Mouse (Mus musculus): ENCODE results near the gene Slc35e1. TPM values are rescaled to one million over a fixed set of nuclear protein-coding genes. Genes with fewer than 3 reads are reported as not detected.
A peak's percentile ranks its signal among the peaks of the same experiment; 100 is the strongest.

Gene Slc35e1
- polyA plus RNA-seq, 1 experiment = 64.1 TPM

DNA sequence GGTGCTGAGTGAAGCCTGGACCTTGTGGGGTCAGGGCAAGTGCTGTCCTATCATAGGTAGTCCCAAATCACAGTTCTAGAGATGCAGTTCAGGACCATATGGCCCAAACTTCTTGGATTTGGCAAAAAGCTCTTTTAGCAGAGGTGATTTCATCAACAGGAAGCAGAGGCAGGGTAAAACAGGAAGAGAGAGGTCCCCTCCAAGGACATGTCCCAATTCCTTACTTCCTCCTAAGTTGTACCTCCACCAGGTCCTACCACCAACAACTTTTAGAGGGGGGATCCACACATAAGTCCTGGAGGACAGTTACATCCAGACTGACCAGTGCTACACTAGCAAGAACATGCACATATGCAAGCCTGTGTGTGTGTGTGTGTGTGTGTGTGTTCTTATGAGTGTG is 5.4 kb downstream of the Slc35e1 start:
- no peak for DNase-seq (ENCODE audit: low read depth, low spot score)

GRCm38 (mm10) chr8:72485456-72486199 is 6.8 kb downstream of the Slc35e1 start:
- WGBS = 73% methylated on average over 6 of the region's 6 CpGs

GRCm38 (mm10) chr8:72474826-72475546 is 17.4 kb downstream of the Slc35e1 start, which contains the start of gene Cherp:
Gene Cherp, minus strand, starts transcription at chr8:72475226.
- WGBS = under 1% methylated on average over 80 of the region's 80 CpGs
- DNase-seq (ENCODE audit: low read depth, low spot score) = peak; percentile 88

More at GRCm38 (mm10) chr8:72485456-72486199, 6.8 kb downstream of the Slc35e1 start:
- no peak for DNase-seq (ENCODE audit: low read depth, low spot score)

DNA sequence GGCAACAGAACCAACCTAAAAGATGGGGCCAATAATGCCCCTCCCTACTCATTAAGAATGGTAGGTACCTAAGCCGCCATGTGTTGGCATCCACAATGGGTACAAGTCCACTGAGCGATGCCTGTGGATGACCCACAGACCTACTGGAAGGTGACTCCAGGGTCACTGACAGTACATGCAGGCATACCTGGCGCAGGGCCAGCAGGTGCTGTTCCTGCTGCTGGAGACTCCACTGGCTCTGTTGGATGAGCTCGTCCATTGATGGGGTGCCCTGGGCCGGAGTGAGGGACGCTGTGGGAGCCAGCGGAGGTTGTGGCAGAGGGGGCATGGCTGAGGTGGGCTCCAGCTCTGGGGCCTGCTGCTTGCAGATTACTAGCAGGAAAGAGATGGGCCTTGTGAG is 21.7 kb downstream of the Slc35e1 start:
- no peak for DNase-seq (ENCODE audit: low read depth, low spot score)
- 90% methylated on average over 7 of the region's 7 CpGs for WGBS

GRCm38 (mm10) chr8:72469984-72470383 is 22.4 kb downstream of the Slc35e1 start:
- no peak for DNase-seq (ENCODE audit: low read depth, low spot score)
- WGBS = 93% methylated on average over 8 of the region's 8 CpGs

DNA sequence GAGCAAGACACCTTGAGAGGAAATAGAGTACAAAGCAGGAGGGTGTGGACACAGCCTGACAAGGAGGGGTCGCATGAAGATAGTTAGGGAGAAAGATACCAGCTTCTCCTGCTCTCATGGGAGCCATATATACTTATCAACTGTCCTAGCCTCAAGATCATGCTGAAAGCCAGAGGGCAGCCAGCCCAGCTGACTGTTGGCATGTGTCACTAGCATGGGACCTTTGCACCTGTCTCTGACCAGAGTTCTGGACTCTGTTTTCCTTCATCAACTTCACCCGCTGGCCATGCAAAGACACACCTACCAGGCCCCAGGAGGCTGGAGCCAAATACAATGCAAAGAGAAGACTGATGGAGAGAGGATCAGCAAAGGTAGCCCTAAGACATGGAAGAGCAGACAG is 23.2 kb downstream of the Slc35e1 start:
- no peak for DNase-seq (ENCODE audit: low read depth, low spot score)
- 84% methylated on average over 2 of the region's 2 CpGs for WGBS

DNA sequence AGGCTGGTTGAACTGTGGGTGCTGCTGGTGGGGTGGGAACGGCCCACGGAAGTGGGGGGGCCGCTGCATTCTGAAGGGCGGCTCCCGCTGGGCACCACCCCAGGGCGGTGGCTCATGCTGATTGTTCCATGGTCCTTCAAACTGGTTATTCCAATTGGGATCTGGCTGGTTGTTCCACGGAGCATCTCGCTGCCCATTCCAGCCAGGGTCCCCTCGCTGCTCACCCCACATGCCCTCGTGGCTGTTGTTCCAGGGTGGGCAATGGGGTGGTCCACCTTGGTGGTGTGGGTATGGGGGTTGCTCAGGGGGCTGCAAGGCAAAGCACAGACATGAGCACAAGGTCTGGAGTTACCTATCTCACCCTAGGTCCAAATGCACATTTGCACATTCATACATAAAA is 28.2 kb downstream of the Slc35e1 start:
- 89% methylated on average over 10 of the region's 10 CpGs for WGBS
- DNase-seq (ENCODE audit: low read depth, low spot score) = no peak

GRCm38 (mm10) chr8:72459881-72460533 is 32.4 kb downstream of the Slc35e1 start:
- no peak for DNase-seq (ENCODE audit: low read depth, low spot score)
- WGBS = 90% methylated on average over 4 of the region's 4 CpGs

DNA sequence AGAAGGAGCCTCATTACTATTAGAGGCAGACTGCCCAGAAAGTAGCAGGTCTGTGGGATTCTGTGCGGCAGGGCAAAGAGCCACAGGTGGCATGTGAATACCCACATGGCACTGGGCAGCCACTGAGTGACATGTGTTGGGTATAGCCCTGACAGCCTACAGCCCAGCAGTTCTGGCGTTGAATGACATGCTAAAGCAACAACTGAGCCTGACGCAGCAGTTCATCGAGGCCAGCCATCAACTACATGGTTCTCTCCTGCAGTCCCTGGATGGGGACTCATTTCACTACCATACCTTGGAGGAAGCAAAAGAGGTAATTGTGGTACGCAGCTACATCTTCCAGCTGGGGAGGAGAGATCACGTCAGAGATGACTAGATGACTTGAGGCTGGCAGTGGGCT is 34.0 kb downstream of the Slc35e1 start:
- DNase-seq (ENCODE audit: low read depth, low spot score) = no peak
- 87% methylated on average over 6 of the region's 6 CpGs for WGBS

- no peak for DNase-seq (ENCODE audit: low read depth, low spot score)
- 88% methylated on average over 3 of the region's 3 CpGs for WGBS
Measured at GRCm38 (mm10) chr8:72457806-72458205, 34.6 kb downstream of the Slc35e1 start.

- DNase-seq (ENCODE audit: low read depth, low spot score) = no peak
- WGBS = 90% methylated on average over 4 of the region's 4 CpGs
Measured at GRCm38 (mm10) chr8:72455317-72455716, 37.1 kb downstream of the Slc35e1 start.

DNA sequence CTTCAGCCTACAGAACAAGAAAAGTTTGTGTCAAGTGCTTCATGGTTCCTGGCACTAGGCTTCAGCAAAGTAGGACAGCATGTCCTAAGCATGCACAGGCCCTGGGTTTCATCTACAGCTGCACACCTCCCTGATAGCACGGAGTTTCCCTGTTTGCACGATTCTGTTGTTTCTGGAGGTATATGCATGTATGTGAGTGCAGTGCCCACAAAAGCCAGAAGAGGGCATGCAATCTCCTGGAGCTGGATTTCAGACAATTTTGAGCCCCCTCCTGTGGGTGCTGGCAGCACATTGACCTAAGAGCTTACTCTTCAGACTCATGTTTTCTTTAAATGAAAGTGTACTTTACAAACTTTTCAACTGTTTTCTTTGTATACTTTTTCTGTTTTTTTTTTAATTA is 38.5 kb downstream of the Slc35e1 start:
- 100% methylated on average over 2 of the region's 2 CpGs for WGBS
- no peak for DNase-seq (ENCODE audit: low read depth, low spot score)

DNA sequence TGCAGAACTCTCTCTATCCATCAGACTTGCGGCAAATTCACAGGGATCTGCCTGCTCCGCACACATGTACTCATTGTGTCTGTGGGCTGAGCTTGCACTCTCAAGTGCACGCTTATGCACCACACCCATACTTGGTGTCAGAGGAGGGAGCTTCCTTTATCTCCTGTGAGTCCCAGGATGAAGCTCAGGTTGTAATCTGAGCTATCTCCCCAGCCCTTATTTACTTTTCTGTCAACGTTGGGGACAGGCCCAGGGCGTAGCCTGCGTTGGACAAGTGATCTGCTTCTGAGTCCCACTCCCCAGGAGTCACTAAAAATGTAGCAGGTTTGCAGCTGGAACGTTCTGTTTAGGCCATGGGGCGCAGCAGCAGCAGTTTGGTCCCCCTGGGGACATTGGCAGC is 40.9 kb downstream of the Slc35e1 start:
- 75% methylated on average over 8 of the region's 8 CpGs for WGBS
- no peak for DNase-seq (ENCODE audit: low read depth, low spot score)

DNA sequence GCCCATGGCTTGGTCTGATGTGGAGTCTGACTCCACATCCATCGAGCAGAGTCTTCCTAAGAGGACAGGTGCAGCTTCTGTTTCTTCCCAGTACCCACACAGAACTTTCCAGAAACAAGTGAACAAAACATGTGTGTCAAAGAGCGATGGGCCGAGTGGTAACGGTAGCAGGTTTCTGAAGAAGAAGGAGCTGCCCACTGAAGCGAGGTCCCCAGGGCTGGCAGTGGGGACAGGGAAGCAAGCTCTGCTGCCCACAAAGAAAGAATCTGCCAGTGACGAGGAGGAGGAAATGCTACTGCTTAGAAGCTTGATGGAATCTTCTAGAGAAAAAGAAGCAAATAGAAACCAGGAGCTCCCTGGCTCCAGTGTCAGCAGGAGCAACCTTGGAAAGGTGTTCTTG is 47.3 kb downstream of the Slc35e1 start:
- WGBS = 93% methylated on average over 6 of the region's 6 CpGs

DNA sequence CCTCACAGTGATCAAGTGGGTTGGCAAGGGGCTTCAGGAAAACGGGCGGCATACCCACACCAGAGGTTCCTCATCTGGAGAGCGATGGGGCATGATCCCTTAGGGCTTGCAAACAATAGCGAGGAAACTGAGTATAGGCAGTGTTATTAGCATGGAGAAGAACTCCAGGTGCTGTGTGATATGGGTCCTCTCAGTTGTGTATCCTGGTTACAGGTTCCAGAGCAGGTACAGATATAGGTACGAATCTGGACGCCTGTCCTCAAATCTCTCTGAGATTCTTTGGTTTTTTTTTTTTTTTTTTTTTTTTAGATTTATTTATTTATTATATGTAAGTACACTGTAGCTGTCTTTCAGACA is 48.4 kb downstream of the Slc35e1 start:
- 38% methylated on average over 6 of the region's 6 CpGs for WGBS
- DNase-seq (ENCODE audit: low read depth, low spot score) = no peak

More for the DNA sequence above, 47.3 kb downstream of the Slc35e1 start:
- DNase-seq (ENCODE audit: low read depth, low spot score) = no peak

DNA sequence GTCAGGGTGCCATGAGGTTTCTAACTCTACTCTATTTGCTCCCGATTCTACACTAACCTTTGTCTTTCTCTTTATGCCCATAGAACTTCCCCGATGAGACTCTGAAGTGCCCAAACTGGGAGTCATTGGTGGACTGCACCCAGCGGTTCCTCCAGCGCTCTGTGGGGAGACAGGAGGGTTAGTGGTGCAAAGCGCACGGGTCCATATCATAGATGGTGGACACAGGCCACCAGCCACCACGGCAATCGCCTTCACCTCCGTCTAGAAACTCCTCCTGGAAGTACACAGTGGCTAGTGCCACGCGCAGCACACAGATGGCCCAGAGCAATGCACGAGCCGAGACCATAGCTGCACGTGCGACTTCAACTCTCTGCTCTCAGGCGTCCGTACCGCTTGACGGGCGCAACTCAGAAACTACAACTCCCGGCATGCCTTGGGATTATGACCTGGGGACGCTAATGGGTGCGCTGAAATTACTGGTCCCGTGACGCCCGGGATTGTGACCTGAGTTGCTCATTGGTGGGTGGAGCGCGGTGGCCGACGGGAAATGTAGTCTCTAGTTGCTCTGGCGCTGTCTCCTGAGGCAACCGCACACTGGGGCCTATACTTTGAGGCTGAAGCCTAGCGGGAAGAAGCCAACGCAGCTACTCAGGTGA is 48.9 kb downstream of the Slc35e1 start, which contains the start of the genes Calr3 and 1700030K09Rik:
Calr3 (minus strand) TSS at position 533 of the 656 bp plus-strand sequence.
1700030K09Rik (plus strand) TSS at position 543 of the 656 bp plus-strand sequence.
- peak; percentile 97 for DNase-seq (ENCODE audit: low read depth, low spot score)
- WGBS = 5% methylated on average over 34 of the region's 34 CpGs

DNA sequence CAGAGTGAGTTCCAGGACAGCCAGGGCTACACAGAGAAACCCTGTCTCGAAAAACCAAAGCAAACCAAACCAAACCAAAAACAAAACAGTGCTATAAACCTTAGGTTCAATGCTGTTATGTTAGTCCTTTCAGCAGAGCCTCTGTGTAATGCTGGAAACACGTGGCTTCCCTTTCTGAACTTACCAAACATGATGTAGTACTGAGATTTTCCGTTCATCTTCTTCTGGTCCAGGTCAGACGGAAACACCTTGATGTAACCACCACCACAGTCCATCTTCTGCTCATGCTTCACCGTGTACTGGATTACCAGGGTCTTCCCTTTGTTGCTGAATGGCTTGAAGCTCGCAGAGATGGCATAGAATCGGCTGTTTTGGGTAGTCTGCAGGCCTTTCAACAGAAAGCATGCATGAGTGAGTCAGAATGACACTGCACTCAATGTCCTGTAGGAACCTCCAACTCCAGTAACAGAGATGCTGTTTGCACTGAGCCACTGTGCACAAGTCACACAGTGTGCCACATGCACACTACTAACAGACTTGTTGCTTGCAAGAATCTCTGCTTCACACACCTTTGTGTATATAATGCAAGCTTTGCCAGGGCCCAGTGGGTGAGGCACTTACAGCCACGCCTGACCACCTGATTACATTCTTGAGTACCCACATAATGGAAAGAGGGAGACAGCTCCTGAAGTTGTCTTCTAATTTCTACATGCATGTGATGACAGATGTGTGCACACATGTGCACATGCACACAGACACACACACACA is 54.0 kb downstream of the Slc35e1 start:
- no peak for DNase-seq (ENCODE audit: low read depth, low spot score)
- 66% methylated on average over 8 of the region's 8 CpGs for WGBS

DNA sequence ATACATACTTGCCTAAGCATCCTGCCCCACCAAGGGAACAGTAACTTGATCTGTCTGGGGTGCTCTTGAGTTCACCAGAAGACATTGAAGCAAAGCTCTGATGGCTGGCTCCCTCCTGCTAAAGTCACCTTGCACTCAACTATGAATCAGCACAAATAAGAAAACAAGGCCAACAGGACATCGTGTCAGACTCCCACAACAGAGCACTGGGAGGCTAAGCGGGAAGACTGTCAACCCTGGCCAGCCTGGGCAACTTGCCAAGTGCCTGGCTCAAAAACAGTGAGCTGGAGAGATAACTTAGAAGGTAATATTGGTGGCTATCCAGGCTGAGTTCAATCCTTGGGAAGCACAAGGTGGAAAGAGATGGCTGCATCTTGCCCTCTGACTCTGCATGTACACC is 57.5 kb downstream of the Slc35e1 start:
- DNase-seq (ENCODE audit: low read depth, low spot score) = no peak
- 2% methylated on average over 2 of the region's 2 CpGs for WGBS
